Mouse (Mus musculus): Measurements from ENCODE around the gene Ric8b. TPM values are rescaled to one million over a fixed set of nuclear protein-coding genes. Genes with fewer than 3 reads are reported as not detected.

Gene Ric8b
- total and polyA plus RNA-seq, 2 experiments from 2014 or later, result 33.8 to 49.6 TPM

- no peaks in the 10 kb centered on the region for H3K9me3 ChIP-seq (ENCODE audit: low read length)
- H3K4me2 ChIP-seq (ENCODE audit: low read depth, low read length), result no peak overlapping the region
- peak; percentile 81 for TF ChIP-seq CTCF (IDR thresholded peaks at IDR 0.05; ENCODE audit: low read depth)
- peak; percentile 73 for ATAC-seq
- H3K9ac ChIP-seq (replicated peaks; ENCODE audit: low read length), result no peak overlapping the region
- DNase-seq (ENCODE audit: low spot score), result peak; percentile 60
- no peaks in the 10 kb centered on the region for H3K27me3 ChIP-seq (ENCODE audit: insufficient read depth, low read length)
- no peaks in the 10 kb centered on the region for H3K4me1 ChIP-seq (ENCODE audit: insufficient read depth, low read length)
- H3K36me3 ChIP-seq (ENCODE audit: insufficient read depth, low read length), result peaks cover 21% of the 10 kb centered on the region
- no peak overlapping the region for H3K4me3 ChIP-seq (ENCODE audit: low read length)
- H3K27ac ChIP-seq, result no peak overlapping the region
- WGBS, result 25% methylated on average over 1 of the region's 1 CpGs
Observed at GRCm38 (mm10) chr10:85013464-85013863, 96.0 kb downstream of the Ric8b start.

GRCm38 (mm10) chr10:85013924-85014428, 96.6 kb downstream of the Ric8b start:
- H3K9me3 ChIP-seq (ENCODE audit: low read length), result no peaks in the 10 kb centered on the region
- no peak overlapping the region for H3K4me2 ChIP-seq (ENCODE audit: low read depth, low read length)
- no peaks in the 10 kb centered on the region for H3K4me1 ChIP-seq (ENCODE audit: insufficient read depth, low read length)
- peaks cover 25% of the 10 kb centered on the region for H3K36me3 ChIP-seq (ENCODE audit: insufficient read depth, low read length)
- WGBS, result 48% methylated on average over 8 of the region's 8 CpGs
- no peaks in the 10 kb centered on the region for H3K27me3 ChIP-seq (ENCODE audit: insufficient read depth, low read length)
- no peak for ATAC-seq
- no peak overlapping the region for H3K4me3 ChIP-seq (ENCODE audit: low read length)
- H3K9ac ChIP-seq (replicated peaks; ENCODE audit: low read length), result no peak overlapping the region
- TF ChIP-seq CTCF (IDR thresholded peaks at IDR 0.05; ENCODE audit: low read depth), result no peak
- H3K27ac ChIP-seq, result no peak overlapping the region
- DNase-seq (ENCODE audit: low spot score), result no peak

- Histone ChIP-seq H3K4me3 (ENCODE audit: low read length) (no peak overlapping the region), H3K36me3 (ENCODE audit: insufficient read depth, low read length) (peaks cover 28% of the 10 kb centered on the region)
Observed at GRCm38 (mm10) chr10:85014456-85014976, 97.1 kb downstream of the Ric8b start.

GRCm38 (mm10) chr10:85022647-85023312, 105.4 kb downstream of the Ric8b start:
- no peak overlapping the region for H3K9ac ChIP-seq (replicated peaks; ENCODE audit: low read length)
- TF ChIP-seq CTCF (IDR thresholded peaks at IDR 0.05; ENCODE audit: low read depth), result peak; percentile 43

More at GRCm38 (mm10) chr10:85014456-85014976, 97.1 kb downstream of the Ric8b start:
- no peaks in the 10 kb centered on the region for H3K4me1 ChIP-seq (ENCODE audit: insufficient read depth, low read length)
- H3K9me3 ChIP-seq (ENCODE audit: low read length), result no peaks in the 10 kb centered on the region
- no peaks in the 10 kb centered on the region for H3K27me3 ChIP-seq (ENCODE audit: insufficient read depth, low read length)
- H3K27ac ChIP-seq, result no peak overlapping the region
- 28% methylated on average over 9 of the region's 9 CpGs for WGBS
- H3K9ac ChIP-seq (replicated peaks; ENCODE audit: low read length), result no peak overlapping the region
- no peak for DNase-seq (ENCODE audit: low spot score)
- H3K4me2 ChIP-seq (ENCODE audit: low read depth, low read length), result no peak overlapping the region
- no peak for TF ChIP-seq CTCF (IDR thresholded peaks at IDR 0.05; ENCODE audit: low read depth)
- ATAC-seq, result no peak

GRCm38 (mm10) chr10:85023313-85023666, 105.9 kb downstream of the Ric8b start:
- no peaks in the 10 kb centered on the region for H3K4me1 ChIP-seq (ENCODE audit: insufficient read depth, low read length)
- peaks cover 9% of the 10 kb centered on the region; the same call in 1 of the 2 replicates for H3K36me3 ChIP-seq (ENCODE audit: insufficient read depth, low read length)
- no peaks in the 10 kb centered on the region for H3K9me3 ChIP-seq (ENCODE audit: low read length)
- H3K9ac ChIP-seq (replicated peaks; ENCODE audit: low read length), result no peak overlapping the region
- TF ChIP-seq CTCF (IDR thresholded peaks at IDR 0.05; ENCODE audit: low read depth), result no peak
- H3K4me3 ChIP-seq (ENCODE audit: low read length), result no peak overlapping the region
- H3K27ac ChIP-seq, result peak overlapping the region; percentile 37; the same call in 1 of the 2 replicates
- peak; percentile 80 for DNase-seq (ENCODE audit: low spot score)
- ATAC-seq, result peak; percentile 86
- 12% methylated on average over 6 of the region's 6 CpGs for WGBS
- no peaks in the 10 kb centered on the region for H3K27me3 ChIP-seq (ENCODE audit: insufficient read depth, low read length)
- no peak overlapping the region for H3K4me2 ChIP-seq (ENCODE audit: low read depth, low read length)

More at GRCm38 (mm10) chr10:85022647-85023312, 105.4 kb downstream of the Ric8b start:
- ATAC-seq, result peak; percentile 36; the same call in 1 of the 2 replicates
- Histone ChIP-seq H3K4me2 (ENCODE audit: low read depth, low read length) (no peak overlapping the region), H3K4me1 (ENCODE audit: insufficient read depth, low read length) (no peaks in the 10 kb centered on the region), H3K9me3 (ENCODE audit: low read length) (no peaks in the 10 kb centered on the region), H3K36me3 (ENCODE audit: insufficient read depth, low read length) (peaks cover 13% of the 10 kb centered on the region; the same call in 1 of the 2 replicates), H3K27me3 (ENCODE audit: insufficient read depth, low read length) (no peaks in the 10 kb centered on the region), H3K4me3 (ENCODE audit: low read length) (no peak overlapping the region), H3K27ac (peak overlapping the region; percentile 37; the same call in 1 of the 2 replicates)
- WGBS, result 31% methylated on average over 11 of the region's 11 CpGs
- DNase-seq (ENCODE audit: low spot score), result peak; percentile 35

GRCm38 (mm10) chr10:85025799-85026424, 108.5 kb downstream of the Ric8b start:
- no peak for TF ChIP-seq CTCF (IDR thresholded peaks at IDR 0.05; ENCODE audit: low read depth)
- no peaks in the 10 kb centered on the region for H3K27me3 ChIP-seq (ENCODE audit: insufficient read depth, low read length)
- ATAC-seq, result peak; percentile 78
- 91% methylated on average over 11 of the region's 11 CpGs for WGBS
- no peak overlapping the region for H3K4me3 ChIP-seq (ENCODE audit: low read length)
- H3K4me2 ChIP-seq (ENCODE audit: low read depth, low read length), result no peak overlapping the region
- H3K4me1 ChIP-seq (ENCODE audit: insufficient read depth, low read length), result no peaks in the 10 kb centered on the region
- DNase-seq (ENCODE audit: low spot score), result no peak
- no peaks in the 10 kb centered on the region for H3K9me3 ChIP-seq (ENCODE audit: low read length)
- H3K27ac ChIP-seq, result no peak overlapping the region
- no peaks in the 10 kb centered on the region for H3K36me3 ChIP-seq (ENCODE audit: insufficient read depth, low read length)
- H3K9ac ChIP-seq (replicated peaks; ENCODE audit: low read length), result no peak overlapping the region
